Mouse (Mus musculus) MEL (cell line): ENCODE data around the gene Nap1l5. TPM values are rescaled to one million over a fixed set of nuclear protein-coding genes. Genes with fewer than 3 reads are reported as not detected.

Experiments
- DNase-seq: peaks from one replicate; pipeline ENCODE4 v3.0.0; 2011; ENCODE audit warnings: low read depth, low spot score
- H3K27ac ChIP-seq: 2 replicates; pipeline ENCODE4 v1.5.1; 2012; ENCODE audit warnings: low read depth, mild to moderate bottlenecking, control low read depth, low read length, moderate library complexity; ENCODE audit not compliant: control insufficient read depth
- H3K27me3 ChIP-seq, 2 experiments: fragments of 150-350 bp in 1 of 2; sonication (generic) in 1 of 2; 2 replicates each; pipeline ENCODE4 v1.6.1; 2012; ENCODE audit warnings: low read length in 2 of 2, mild to moderate bottlenecking in 2 of 2, improper control_type of control experiment in 1 of 2, moderate library complexity in 1 of 2; ENCODE audit not compliant: insufficient read depth in 2 of 2, control insufficient read depth in 1 of 2
- H3K36me3 ChIP-seq, 2 experiments: 2 replicates each; pipeline ENCODE4 v1.6.1; 2012 to 2014; ENCODE audit warnings: low read length in 2 of 2, improper control_type of control experiment in 1 of 2, inconsistent platforms in 1 of 2, mild to moderate bottlenecking in 1 of 2; ENCODE audit not compliant: insufficient read depth in 2 of 2, control insufficient read depth in 1 of 2
- H3K4me1 ChIP-seq, 2 experiments: fragments of 150-350 bp in 1 of 2; sonication (generic) in 1 of 2; 2 replicates each; pipeline ENCODE4 v1.6.1; 2012; ENCODE audit warnings: low read length in 2 of 2, improper control_type of control experiment in 1 of 2, mild to moderate bottlenecking in 1 of 2; ENCODE audit not compliant: insufficient read depth in 2 of 2, control insufficient read depth in 1 of 2
- H3K4me3 ChIP-seq, 2 experiments: fragments of 150-350 bp in 1 of 2; sonication (generic) in 1 of 2; 2 replicates each; pipeline ENCODE4 v1.5.1; 2012; ENCODE audit warnings: low read depth in 2 of 2, low read length in 2 of 2, mild to moderate bottlenecking in 2 of 2, moderate library complexity in 2 of 2, control low read depth in 1 of 2, improper control_type of control experiment in 1 of 2; ENCODE audit not compliant: control insufficient read depth in 1 of 2, insufficient read depth in 1 of 2
- H3K79me2 ChIP-seq: 2 replicates; pipeline ENCODE4 v1.6.1; 2012; ENCODE audit warnings: mild to moderate bottlenecking, low read length, moderate library complexity; ENCODE audit not compliant: control insufficient read depth, poor library complexity, insufficient read depth
- H3K9ac ChIP-seq: 2 replicates; pipeline ENCODE4 v1.6.1; 2012; ENCODE audit warnings: low read depth, mild to moderate bottlenecking, control low read depth, low read length, moderate library complexity; ENCODE audit not compliant: control insufficient read depth, poor library complexity, severe bottlenecking
- H3K9me3 ChIP-seq: fragments of 150-350 bp; sonication (generic); replicated peaks from 2 replicates; pipeline ENCODE4 v1.6.1; 2012; ENCODE audit warnings: mild to moderate bottlenecking, low read length, improper control_type of control experiment, moderate library complexity; ENCODE audit not compliant: insufficient read depth
- BHLHE40 ChIP-seq: IDR thresholded peaks from 2 replicates; pipeline ENCODE4 v1.6.1; 2012; ENCODE audit warnings: low read depth, mild to moderate bottlenecking, inconsistent platforms, low read length, improper control_type of control experiment, borderline replicate concordance
- ELF1 ChIP-seq: IDR thresholded peaks from 2 replicates; pipeline ENCODE4 v1.6.1; 2014; ENCODE audit warnings: low read depth, mild to moderate bottlenecking, inconsistent platforms, low read length, improper control_type of control experiment, moderate library complexity
- EP300 ChIP-seq, 2 experiments: IDR thresholded peaks; 2 replicates each; pipeline ENCODE4 v1.6.1; 2011; ENCODE audit warnings: improper control_type of control experiment in 2 of 2, low read length in 2 of 2, low read depth in 1 of 2, mild to moderate bottlenecking in 1 of 2
- HCFC1 ChIP-seq: IDR thresholded peaks from 2 replicates; pipeline ENCODE4 v1.6.1; 2012; ENCODE audit warnings: low read depth, mild to moderate bottlenecking, inconsistent platforms, low read length, improper control_type of control experiment, moderate library complexity
- KAT2A ChIP-seq: conservative IDR thresholded peaks from 2 replicates; pipeline ENCODE4 v1.6.1; 2012; ENCODE audit warnings: low read depth, low read length, improper control_type of control experiment, inconsistent platforms
- MYB ChIP-seq: IDR thresholded peaks from 2 replicates; pipeline ENCODE4 v1.6.1; 2011; ENCODE audit warnings: mild to moderate bottlenecking, low read depth, low read length, improper control_type of control experiment
- MYC ChIP-seq: IDR thresholded peaks from 2 replicates; pipeline ENCODE4 v1.6.1; 2011; ENCODE audit warnings: low read depth, mild to moderate bottlenecking, low read length, improper control_type of control experiment, moderate library complexity
- POLR2A ChIP-seq, 2 experiments: IDR thresholded peaks; 2 replicates each; pipeline ENCODE4 v1.6.1; 2011 to 2012; ENCODE audit warnings: low read length in 2 of 2, mild to moderate bottlenecking in 2 of 2, control low read depth in 1 of 2, improper control_type of control experiment in 1 of 2, low read depth in 1 of 2, moderate library complexity in 1 of 2; ENCODE audit not compliant: control insufficient read depth in 1 of 2, insufficient read depth in 1 of 2, poor library complexity in 1 of 2
- POLR2AphosphoS2 ChIP-seq: IDR thresholded peaks from 2 replicates; pipeline ENCODE4 v1.6.1; 2011; ENCODE audit warnings: low read length, improper control_type of control experiment
- POLR2AphosphoS5 ChIP-seq: IDR thresholded peaks from 2 replicates; pipeline ENCODE4 v1.6.1; 2012; ENCODE audit warnings: low read depth, borderline replicate concordance, mild to moderate bottlenecking, inconsistent platforms, low read length, moderate library complexity, mixed read lengths
- RCOR1 ChIP-seq: IDR thresholded peaks from 2 replicates; pipeline ENCODE4 v1.6.1; 2012; ENCODE audit warnings: low read depth, mild to moderate bottlenecking, inconsistent platforms, low read length, improper control_type of control experiment
- SIN3A ChIP-seq: IDR thresholded peaks from 2 replicates; pipeline ENCODE4 v1.6.1; 2012; ENCODE audit warnings: low read length, improper control_type of control experiment, inconsistent platforms
- TBP ChIP-seq: IDR thresholded peaks from 2 replicates; pipeline ENCODE4 v1.8.0; 2011; ENCODE audit warnings: low read depth, low read length, improper control_type of control experiment
- TCF12 ChIP-seq: IDR thresholded peaks from 2 replicates; pipeline ENCODE4 v1.6.1; 2014; ENCODE audit warnings: low read depth, mild to moderate bottlenecking, inconsistent platforms, low read length, improper control_type of control experiment, moderate library complexity
- USF1 ChIP-seq: IDR thresholded peaks from 2 replicates; pipeline ENCODE4 v1.6.1; 2014; ENCODE audit warnings: low read depth, mild to moderate bottlenecking, inconsistent platforms, low read length, improper control_type of control experiment, moderate library complexity
- USF2 ChIP-seq, 2 experiments: IDR thresholded peaks; 2 replicates each; pipeline ENCODE4 v1.6.1; 2011 to 2012; ENCODE audit warnings: improper control_type of control experiment in 2 of 2, low read length in 2 of 2, borderline replicate concordance in 1 of 2, inconsistent platforms in 1 of 2, low read depth in 1 of 2, mild to moderate bottlenecking in 1 of 2; ENCODE audit not compliant: insufficient read depth in 1 of 2
- ZC3H11A ChIP-seq: IDR thresholded peaks from 2 replicates; pipeline ENCODE4 v1.6.1; 2012; ENCODE audit warnings: low read depth, mild to moderate bottlenecking, inconsistent platforms, low read length, improper control_type of control experiment
- ZMIZ1 ChIP-seq: IDR thresholded peaks from 2 replicates; pipeline ENCODE4 v1.6.1; 2012; ENCODE audit warnings: low read depth, mild to moderate bottlenecking, inconsistent platforms, low read length, improper control_type of control experiment, moderate library complexity
- ZNF384 ChIP-seq: IDR thresholded peaks from 2 replicates; pipeline ENCODE4 v1.6.1; 2012; ENCODE audit warnings: low read depth, mild to moderate bottlenecking, inconsistent platforms, low read length, improper control_type of control experiment
- polyA plus RNA-seq, 2 experiments: library from polyadenylated mRNA; stranded (reverse) in 1 of 2; unstranded in 1 of 2; fragments of >175 nt in 1 of 2; fragments of >200 nt in 1 of 2; gene quantifications; 2 replicates each; pipeline versions ENCODE4 v1.2.1 to v1.2.4; 2012; ENCODE audit warnings: low replicate concordance in 2 of 2, low read depth in 1 of 2; ENCODE audit not compliant: insufficient read length in 2 of 2, insufficient read depth in 1 of 2, missing spikeins in 1 of 2
- total RNA-seq: library from RNA; depleted of rRNA; stranded (reverse); fragments of 300-350 nt; gene quantifications from 2 replicates; pipeline ENCODE4 v1.2.3, GENCODE M21; 2012

Gene Nap1l5
- total and polyA plus RNA-seq, 3 experiments = 0.06 TPM; not detected in 2

GRCm38 (mm10) chr6:58863631-58864235, 43.1 kb downstream of the Nap1l5 start:
- DNase-seq = no peak
- Histone ChIP-seq H3K9me3 (no peaks in the 10 kb centered on the region), H3K27me3 (no peaks in the 10 kb centered on the region), H3K79me2 (no peaks in the 10 kb centered on the region), H3K4me3 (no peak overlapping the region), H3K9ac (no peak overlapping the region), H3K27ac (no peak overlapping the region), H3K4me1 (no peaks in the 10 kb centered on the region), H3K36me3 (no peaks in the 10 kb centered on the region)
- TF ChIP-seq RCOR1 (no peak), HCFC1 (no peak), EP300 (IDR thresholded peaks at IDR 0.05; ENCODE audit: low read depth in 1 of 2, low read length in 2 of 2) (no peak), SIN3A (no peak), ZC3H11A (no peak), MYC (no peak), ZNF384 (no peak)

GRCm38 (mm10) chr6:58862446-58862993, 44.4 kb downstream of the Nap1l5 start:
- H3K27ac ChIP-seq = no peak overlapping the region
- H3K4me3 ChIP-seq = no peak overlapping the region
- H3K4me1 ChIP-seq = no peaks in the 10 kb centered on the region
- TF ChIP-seq TBP (no peak), USF2 (IDR thresholded peaks at IDR 0.05; ENCODE audit: borderline replicate concordance in 1 of 2, insufficient read depth in 1 of 2, low read depth in 1 of 2, low read length in 2 of 2) (no peak), ZNF384 (no peak), TCF12 (no peak), USF1 (no peak), POLR2A (IDR thresholded peaks at IDR 0.05; ENCODE audit: control insufficient read depth in 1 of 2, insufficient read depth in 1 of 2, low read depth in 1 of 2, low read length in 2 of 2, poor library complexity in 1 of 2) (no peak), MYB (no peak), ELF1 (no peak), POLR2AphosphoS5 (no peak), KAT2A (no peak), BHLHE40 (no peak), ZMIZ1 (no peak), EP300 (IDR thresholded peaks at IDR 0.05; ENCODE audit: low read depth in 1 of 2, low read length in 2 of 2) (no peak), POLR2AphosphoS2 (no peak)
- no peaks in the 10 kb centered on the region for H3K9me3 ChIP-seq
- no peak overlapping the region for H3K9ac ChIP-seq
- no peaks in the 10 kb centered on the region for H3K36me3 ChIP-seq
- no peak for DNase-seq
- no peaks in the 10 kb centered on the region for H3K79me2 ChIP-seq
- H3K27me3 ChIP-seq = no peaks in the 10 kb centered on the region
